Mouse (Mus musculus) hindbrain, postnatal 0 days (tissue): ENCODE measurements at regions not wholly inside any gene's neighbourhood (a gene's known extent, or its start where the extent isn't known, plus 50 kb on each side); places are given as distances from the start of the nearest gene placed in this dataset.

Experiments
- ATAC-seq: fragments of 200-750 bp; cut with Nextera tagmentation; 2 replicates; pipeline ENCODE4 v1.8.0; 2017; ENCODE audit warnings: mild to moderate bottlenecking, moderate TSS enrichment, moderate library complexity
- DNase-seq: peaks from one replicate; pipeline ENCODE4 v3.0.0-alpha.2; 2015; ENCODE audit warnings: low spot score
- H3K27ac ChIP-seq: fragments of 300-500 bp; sonication (generic); 2 replicates; pipeline ENCODE4 v1.5.1; 2014; ENCODE audit warnings: mild to moderate bottlenecking
- H3K27me3 ChIP-seq: fragments of 300-500 bp; sonication (generic); 2 replicates; pipeline ENCODE4 v1.6.1; 2014; ENCODE audit warnings: low read length, mixed read lengths; ENCODE audit not compliant: insufficient read depth
- H3K36me3 ChIP-seq: fragments of 300-500 bp; sonication (generic); 2 replicates; pipeline ENCODE4 v1.6.1; 2014; ENCODE audit warnings: low read length, mixed read lengths; ENCODE audit not compliant: insufficient read depth
- H3K4me1 ChIP-seq: fragments of 300-500 bp; sonication (generic); 2 replicates; pipeline ENCODE4 v1.6.1; 2014; ENCODE audit warnings: antibody characterized with exemption, low read length, mixed read lengths; ENCODE audit not compliant: insufficient read depth
- H3K4me2 ChIP-seq: fragments of 300-500 bp; sonication (generic); 2 replicates; pipeline ENCODE4 v1.6.1; 2014; ENCODE audit warnings: low read depth, mild to moderate bottlenecking, low read length, moderate library complexity, mixed read lengths
- H3K4me3 ChIP-seq: fragments of 300-500 bp; sonication (generic); 2 replicates; pipeline ENCODE4 v1.5.1; 2014; ENCODE audit warnings: low read length
- H3K9ac ChIP-seq: fragments of 300-500 bp; sonication (generic); replicated peaks from 2 replicates; pipeline ENCODE4 v1.6.1; 2014; ENCODE audit warnings: mild to moderate bottlenecking, low read length, moderate library complexity, mixed read lengths
- H3K9me3 ChIP-seq: fragments of 300-500 bp; sonication (generic); 2 replicates; pipeline ENCODE4 v1.6.1; 2016; ENCODE audit warnings: low read length, mixed read lengths
- CTCF ChIP-seq: IDR thresholded peaks from 2 replicates; pipeline ENCODE4 v1.5.1; 2016; ENCODE audit warnings: antibody characterized with exemption, control low read depth, low read depth
- WGBS: fragments of 180-500 bp; shearing (Covaris S2); extraction: QIAGEN DNeasy Blood & Tissue Kit; methylation state at CpG from one replicate; pipeline ENCODE4 v1.1.7; 2014; 5-methylcytosine and 5-hydroxymethylcytosine counted together

- Histone ChIP-seq H3K27me3 (no peaks in the 10 kb centered on the region), H3K4me1 (peaks cover 4% of the 10 kb centered on the region; the same call in 1 of the 2 replicates), H3K4me3 (no peak overlapping the region), H3K9me3 (no peaks in the 10 kb centered on the region), H3K27ac (no peak overlapping the region), H3K36me3 (no peaks in the 10 kb centered on the region), H3K9ac (no peak overlapping the region), H3K4me2 (no peak overlapping the region)
- no peak for ATAC-seq
- WGBS = 79% methylated on average over 7 of the region's 7 CpGs
- no peak for TF ChIP-seq CTCF
- DNase-seq = no peak
Observed at GRCm38 (mm10) chr10:111767011-111767720, 205.3 kb upstream of the Krr1 start.

- DNase-seq = no peak
- H3K27ac ChIP-seq = no peak overlapping the region
- no peak for ATAC-seq
- no peak overlapping the region for H3K4me2 ChIP-seq
- TF ChIP-seq CTCF = no peak
- H3K4me1 ChIP-seq = peaks cover 4% of the 10 kb centered on the region; the same call in 1 of the 2 replicates
- 83% methylated on average over 14 of the region's 14 CpGs for WGBS
- no peaks in the 10 kb centered on the region for H3K36me3 ChIP-seq
- no peaks in the 10 kb centered on the region for H3K9me3 ChIP-seq
- H3K9ac ChIP-seq = no peak overlapping the region
- no peaks in the 10 kb centered on the region for H3K27me3 ChIP-seq
- no peak overlapping the region for H3K4me3 ChIP-seq
Observed at GRCm38 (mm10) chr10:111767813-111768455, 204.5 kb upstream of the Krr1 start.

DNA sequence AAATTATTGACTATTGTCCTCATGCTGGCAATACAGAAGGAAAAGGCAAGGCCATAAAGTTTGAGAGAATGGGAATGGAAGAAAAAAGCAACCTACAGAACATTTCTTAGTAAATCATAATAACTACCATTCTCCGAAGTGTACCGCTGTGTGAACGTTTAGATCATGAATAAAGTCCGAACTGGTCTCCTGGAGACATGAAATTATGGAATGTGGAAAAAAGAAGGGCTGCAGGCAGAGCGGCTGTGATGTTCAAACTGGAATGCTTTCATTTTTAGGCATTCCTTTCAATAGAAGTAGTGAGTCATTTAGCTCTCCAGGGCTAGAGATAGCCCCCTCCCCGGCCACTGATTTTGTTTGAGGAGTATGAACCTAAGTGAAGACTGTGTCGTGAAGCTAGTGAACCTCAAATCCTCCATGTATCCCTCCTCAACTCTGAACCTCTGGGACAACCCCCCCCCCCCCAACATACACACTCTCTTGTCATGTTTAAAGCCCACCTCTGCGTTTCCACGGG is 202.9 kb upstream of the Krr1 start:
- no peak overlapping the region for H3K4me2 ChIP-seq
- ATAC-seq (0 out of 2 replicates have a peak, but pooled peaks have one; percentile 12), DNase-seq (no peak)
- no peaks in the 10 kb centered on the region for H3K9me3 ChIP-seq
- no peak for TF ChIP-seq CTCF
- H3K27ac ChIP-seq = no peak overlapping the region
- 59% methylated on average over 9 of the region's 9 CpGs for WGBS
- H3K4me1 ChIP-seq = peaks cover 4% of the 10 kb centered on the region; the same call in 1 of the 2 replicates
- H3K27me3 ChIP-seq = no peaks in the 10 kb centered on the region
- no peak overlapping the region for H3K9ac ChIP-seq
- H3K36me3 ChIP-seq = no peaks in the 10 kb centered on the region
- no peak overlapping the region for H3K4me3 ChIP-seq

GRCm38 (mm10) chr10:111770027-111770426 is 202.4 kb upstream of the Krr1 start:
- Histone ChIP-seq H3K9ac (no peak overlapping the region), H3K9me3 (no peaks in the 10 kb centered on the region), H3K4me1 (peaks cover 4% of the 10 kb centered on the region; the same call in 1 of the 2 replicates), H3K36me3 (no peaks in the 10 kb centered on the region), H3K4me3 (no peak overlapping the region), H3K4me2 (no peak overlapping the region), H3K27ac (no peak overlapping the region), H3K27me3 (no peaks in the 10 kb centered on the region)
- TF ChIP-seq CTCF = no peak
- DNase-seq (no peak), ATAC-seq (0 out of 2 replicates have a peak, but pooled peaks have one; percentile 15)
- 73% methylated on average over 2 of the region's 2 CpGs for WGBS

- no peaks in the 10 kb centered on the region for H3K27me3 ChIP-seq
- no peak overlapping the region for H3K4me2 ChIP-seq
- no peak for ATAC-seq
- H3K4me1 ChIP-seq = peaks cover 4% of the 10 kb centered on the region; the same call in 1 of the 2 replicates
- no peak for TF ChIP-seq CTCF
- H3K36me3 ChIP-seq = no peaks in the 10 kb centered on the region
- no peak overlapping the region for H3K27ac ChIP-seq
- H3K4me3 ChIP-seq = no peak overlapping the region
- no peaks in the 10 kb centered on the region for H3K9me3 ChIP-seq
- no peak overlapping the region for H3K9ac ChIP-seq
- 80% methylated on average over 4 of the region's 4 CpGs for WGBS
- no peak for DNase-seq
Observed at GRCm38 (mm10) chr10:111771010-111771409, 201.5 kb upstream of the Krr1 start.

DNA sequence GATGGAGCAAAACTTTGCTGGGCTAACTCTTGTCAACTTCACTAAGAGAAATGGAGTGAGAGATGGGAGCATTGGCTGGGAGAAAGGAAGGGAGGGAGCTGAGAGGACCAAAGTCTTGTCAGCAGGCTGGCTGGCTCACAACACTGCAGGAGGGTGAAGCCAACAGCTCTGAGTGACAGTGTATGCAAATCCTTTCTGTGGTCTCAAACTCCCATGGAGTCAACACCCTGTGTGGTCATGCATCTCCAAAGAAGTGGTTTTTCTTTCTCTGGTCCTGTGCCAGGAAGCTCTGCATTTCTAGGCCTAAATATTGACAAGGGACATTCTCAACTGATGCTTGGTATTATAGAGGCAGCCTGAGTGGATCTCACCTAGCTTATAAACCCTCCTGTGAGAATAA is 194.9 kb upstream of the Krr1 start:
- H3K4me1 ChIP-seq = no peaks in the 10 kb centered on the region
- H3K36me3 ChIP-seq = no peaks in the 10 kb centered on the region
- no peak overlapping the region for H3K27ac ChIP-seq
- TF ChIP-seq CTCF = no peak
- no peaks in the 10 kb centered on the region for H3K9me3 ChIP-seq
- H3K4me2 ChIP-seq = no peak overlapping the region
- H3K27me3 ChIP-seq = no peaks in the 10 kb centered on the region
- ATAC-seq (peak; percentile 78), DNase-seq (peak; percentile 36)
- no peak overlapping the region for H3K4me3 ChIP-seq
- no peak overlapping the region for H3K9ac ChIP-seq

GRCm38 (mm10) chr10:111778111-111778510 is 194.4 kb upstream of the Krr1 start:
- 85% methylated on average over 5 of the region's 5 CpGs for WGBS
- no peaks in the 10 kb centered on the region for H3K36me3 ChIP-seq

More at GRCm38 (mm10) chr10:111778111-111778510, 194.4 kb upstream of the Krr1 start:
- no peak for DNase-seq
- no peaks in the 10 kb centered on the region for H3K9me3 ChIP-seq
- TF ChIP-seq CTCF = no peak
- no peak overlapping the region for H3K9ac ChIP-seq
- H3K27ac ChIP-seq = no peak overlapping the region
- H3K4me1 ChIP-seq = no peaks in the 10 kb centered on the region
- H3K4me2 ChIP-seq = no peak overlapping the region
- H3K27me3 ChIP-seq = no peaks in the 10 kb centered on the region
- ATAC-seq = no peak
- H3K4me3 ChIP-seq = no peak overlapping the region
